Mouse (Mus musculus) E14TG2a.4 (cell line): ENCODE measurements at regions not wholly inside any gene's neighbourhood (a gene's known extent, or its start where the extent isn't known, plus 50 kb on each side); places are given as distances from the start of the nearest gene placed in this dataset.

Experiments
- CTCF ChIP-seq: conservative IDR thresholded peaks from 2 replicates; pipeline ENCODE4 v1.5.1; 2014; ENCODE audit warnings: low read length
- NANOG ChIP-seq: IDR thresholded peaks from 2 replicates; pipeline ENCODE4 v1.6.1; 2014; ENCODE audit warnings: borderline replicate concordance, low read length, mixed read lengths
- POU5F1 ChIP-seq: IDR thresholded peaks from 2 replicates; pipeline ENCODE4 v1.6.1; 2014; ENCODE audit warnings: low read length, borderline replicate concordance

DNA sequence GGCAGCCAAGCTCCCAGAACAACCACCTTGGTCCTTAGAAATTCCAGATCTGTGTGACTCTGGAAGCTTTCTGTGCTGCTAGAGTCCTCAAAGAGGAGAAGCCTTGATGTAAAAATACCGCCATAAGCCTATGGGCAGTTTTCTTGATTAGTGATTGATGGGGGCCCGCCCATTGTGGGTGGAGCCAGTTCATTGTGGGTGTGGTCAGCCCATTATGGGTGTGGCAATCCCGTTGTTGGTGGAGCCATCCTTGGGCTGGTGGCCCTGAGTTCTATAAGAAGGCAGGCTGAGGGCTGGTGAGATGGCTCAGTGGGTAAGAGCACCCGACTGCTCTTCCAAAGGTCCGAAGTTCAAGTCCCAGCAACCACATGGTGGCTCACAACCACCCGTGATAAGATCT is 97.3 kb downstream of the Cryba4 start:
- TF ChIP-seq CTCF (no peak), POU5F1 (no peak), NANOG (no peak)
